Mouse (Mus musculus) urinary bladder, postnatal 10 days (tissue): Measurements from ENCODE around the gene Gpatch2.

Source experiments
- DNase-seq: peaks from one replicate; pipeline ENCODE4 v3.0.0; 2022; ENCODE audit warnings: low spot score

The Gpatch2 gene

GRCm38 (mm10) chr1:187303221-187303620 lies 87.9 kb downstream of the Gpatch2 start:
- no peak for DNase-seq

- no peak for DNase-seq
Measured at GRCm38 (mm10) chr1:187307335-187307734, 92.0 kb downstream of the Gpatch2 start.

GRCm38 (mm10) chr1:187308523-187308922 lies 93.2 kb downstream of the Gpatch2 start:
- DNase-seq = no peak

- DNase-seq = no peak
Measured at GRCm38 (mm10) chr1:187311122-187311521, 95.8 kb downstream of the Gpatch2 start.

GRCm38 (mm10) chr1:187313323-187313722 lies 98.0 kb downstream of the Gpatch2 start:
- DNase-seq = no peak

GRCm38 (mm10) chr1:187313763-187314162 lies 98.5 kb downstream of the Gpatch2 start:
- DNase-seq = no peak

GRCm38 (mm10) chr1:187314516-187314915 lies 99.2 kb downstream of the Gpatch2 start:
- DNase-seq = no peak

GRCm38 (mm10) chr1:187315821-187316220 lies 100.5 kb downstream of the Gpatch2 start:
- DNase-seq = no peak

GRCm38 (mm10) chr1:187316555-187316954 lies 101.2 kb downstream of the Gpatch2 start:
- DNase-seq = no peak

- no peak for DNase-seq
Measured at GRCm38 (mm10) chr1:187321814-187322213, 106.5 kb downstream of the Gpatch2 start.

GRCm38 (mm10) chr1:187322505-187323208 lies 107.3 kb downstream of the Gpatch2 start:
- no peak for DNase-seq

- DNase-seq = no peak
Measured at GRCm38 (mm10) chr1:187323209-187323589, 107.9 kb downstream of the Gpatch2 start.

- no peak for DNase-seq
Measured at GRCm38 (mm10) chr1:187342551-187342950, 127.2 kb downstream of the Gpatch2 start.

GRCm38 (mm10) chr1:187345156-187345555 lies 129.8 kb downstream of the Gpatch2 start:
- DNase-seq = no peak

GRCm38 (mm10) chr1:187346923-187347322 lies 131.6 kb downstream of the Gpatch2 start:
- no peak for DNase-seq

- no peak for DNase-seq
Measured at GRCm38 (mm10) chr1:187347606-187348005, 132.3 kb downstream of the Gpatch2 start.

GRCm38 (mm10) chr1:187348053-187348820 lies 132.9 kb downstream of the Gpatch2 start:
- no peak for DNase-seq

GRCm38 (mm10) chr1:187348859-187349258 lies 133.6 kb downstream of the Gpatch2 start:
- no peak for DNase-seq

- DNase-seq = no peak
Measured at GRCm38 (mm10) chr1:187356169-187356568, 140.9 kb downstream of the Gpatch2 start.

GRCm38 (mm10) chr1:187356904-187357303 lies 141.6 kb downstream of the Gpatch2 start:
- DNase-seq = no peak

GRCm38 (mm10) chr1:187360240-187360639 lies 144.9 kb downstream of the Gpatch2 start:
- no peak for DNase-seq

- no peak for DNase-seq
Measured at GRCm38 (mm10) chr1:187362536-187362935, 147.2 kb downstream of the Gpatch2 start.

- no peak for DNase-seq
Measured at GRCm38 (mm10) chr1:187365424-187365823, 150.1 kb downstream of the Gpatch2 start.
